Mouse (Mus musculus): ENCODE measurements around the gene Fam76b. TPM values are rescaled to one million over a fixed set of nuclear protein-coding genes. Genes with fewer than 3 reads are reported as not detected.
"Not testable (repeated sequence)": the region's sequence is repeated elsewhere in the genome, so short reads cannot be mapped to it uniquely, and the experiment has no call there.

Fam76b gene
- polyA plus RNA-seq (2014; fragmentation: Nextera tagmentation; extraction: Ambion mirVana), result 18.4 and 20.4 TPM in 2 replicates

DNA sequence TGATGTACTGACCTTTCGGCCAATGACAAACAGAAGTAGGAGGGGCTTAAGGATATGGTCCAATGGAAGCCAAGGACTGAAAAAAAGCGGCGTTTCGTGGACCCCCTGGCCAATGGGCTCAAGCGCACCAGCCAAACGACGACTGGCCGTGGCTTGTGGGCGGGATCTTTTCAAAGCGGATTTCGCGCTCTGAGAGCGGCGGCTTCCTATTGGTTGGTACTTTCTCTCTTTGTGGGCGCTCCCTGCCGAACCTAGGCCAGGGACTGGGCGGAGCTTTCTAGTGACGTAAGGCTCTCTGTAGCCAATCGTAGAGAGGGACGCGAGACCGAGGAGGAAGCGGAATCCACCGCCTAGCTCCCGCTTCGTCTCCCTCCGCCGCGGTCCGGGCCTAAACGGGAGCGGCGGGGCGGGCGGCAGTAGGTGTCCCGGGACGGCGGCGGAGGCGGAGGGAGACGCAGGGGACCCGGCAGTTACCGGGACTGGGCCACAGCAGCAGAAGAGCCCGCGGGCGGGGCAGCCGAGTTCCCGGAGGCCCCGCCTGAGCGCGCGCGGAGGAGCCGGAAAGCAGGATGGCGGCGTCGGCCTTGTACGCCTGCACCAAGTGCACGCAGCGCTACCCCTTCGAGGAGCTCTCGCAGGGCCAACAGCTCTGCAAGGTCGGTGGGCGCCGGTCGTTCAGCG is at the start of gene Fam76b:
TSS of gene Fam76b (plus strand) at position 311 of the 681 bp plus-strand sequence.
- Histone ChIP-seq H3K27ac (replicated peaks in 1 of 2; ENCODE audit: control insufficient read depth in 1 of 2, insufficient read depth in 1 of 2, low read depth in 2 of 2, low read length in 2 of 2) (peak within 1 kb of the TSS; percentile 91 to 97), H3K9me3 (ENCODE audit: control insufficient read depth, low read length) (no peaks in the 10 kb centered on the region), H3K4me1 (ENCODE audit: control insufficient read depth in 2 of 2, insufficient read depth in 2 of 2, low read length in 2 of 2) (peaks cover 0 to 26% of the 10 kb centered on the region in 2 experiments; a peak in 2 of 4 replicates), H3K4me2 (ENCODE audit: low read length) (peak within 1 kb of the TSS; percentile 82), H3K36me3 (ENCODE audit: control insufficient read depth, insufficient read depth, low read length) (peaks cover 32% of the 10 kb centered on the region), H3K4me3 (ENCODE audit: control insufficient read depth in 1 of 2, insufficient read depth in 1 of 2, low read depth in 1 of 2, low read length in 2 of 2) (peak within 1 kb of the TSS; percentile 65 to 95), H3K27me3 (ENCODE audit: control insufficient read depth, insufficient read depth, low read length) (no peaks in the 10 kb centered on the region), H3K9ac (ENCODE audit: low read length) (peak within 1 kb of the TSS; percentile 94)
- ATAC-seq (ENCODE audit: insufficient number of reproducible peaks, insufficient read depth, low FRiP score, low read depth), result peak; percentile 94
- WGBS, result under 1% methylated on average over 66 of the region's 67 CpGs

DNA sequence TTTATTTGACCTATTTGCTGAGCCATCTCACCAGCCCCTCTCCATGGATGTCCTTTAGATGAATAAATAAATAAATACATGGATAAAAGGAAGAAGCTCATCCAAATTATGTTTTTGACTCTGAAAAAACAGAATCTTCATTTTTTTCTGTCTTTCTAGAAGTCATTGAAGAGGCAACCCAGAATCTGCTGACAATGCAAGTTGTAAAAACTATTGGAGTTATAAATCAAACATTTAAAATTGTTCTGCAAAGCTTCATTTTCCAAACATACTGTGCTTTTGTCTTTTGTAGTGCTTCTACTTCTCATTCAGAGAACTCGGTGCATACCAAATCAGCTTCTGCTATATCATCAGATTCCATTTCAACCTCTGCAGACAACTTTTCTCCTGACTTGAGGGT is 45.5 kb upstream of the Fam76b start:
- H3K4me3 ChIP-seq (ENCODE audit: control insufficient read depth in 1 of 2, insufficient read depth in 1 of 2, low read depth in 1 of 2, low read length in 2 of 2), result no peak overlapping the region
- no peak for ATAC-seq (ENCODE audit: insufficient number of reproducible peaks, insufficient read depth, low FRiP score, low read depth)
- H3K9ac ChIP-seq (ENCODE audit: low read length), result no peak overlapping the region
- peaks cover 0 to 4% of the 10 kb centered on the region in 2 experiments; a peak in 1 of 4 replicates for H3K4me1 ChIP-seq (ENCODE audit: control insufficient read depth in 2 of 2, insufficient read depth in 2 of 2, low read length in 2 of 2)
- no peak overlapping the region for H3K4me2 ChIP-seq (ENCODE audit: low read length)
- H3K36me3 ChIP-seq (ENCODE audit: control insufficient read depth, insufficient read depth, low read length), result peaks cover 33% of the 10 kb centered on the region
- H3K27me3 ChIP-seq (ENCODE audit: control insufficient read depth, insufficient read depth, low read length), result no peaks in the 10 kb centered on the region
- WGBS, result 91% methylated on average over 1 of the region's 1 CpGs
- no peak overlapping the region for H3K27ac ChIP-seq (replicated peaks in 1 of 2; ENCODE audit: control insufficient read depth in 1 of 2, insufficient read depth in 1 of 2, low read depth in 2 of 2, low read length in 2 of 2)
- H3K9me3 ChIP-seq (ENCODE audit: control insufficient read depth, low read length), result no peaks in the 10 kb centered on the region

DNA sequence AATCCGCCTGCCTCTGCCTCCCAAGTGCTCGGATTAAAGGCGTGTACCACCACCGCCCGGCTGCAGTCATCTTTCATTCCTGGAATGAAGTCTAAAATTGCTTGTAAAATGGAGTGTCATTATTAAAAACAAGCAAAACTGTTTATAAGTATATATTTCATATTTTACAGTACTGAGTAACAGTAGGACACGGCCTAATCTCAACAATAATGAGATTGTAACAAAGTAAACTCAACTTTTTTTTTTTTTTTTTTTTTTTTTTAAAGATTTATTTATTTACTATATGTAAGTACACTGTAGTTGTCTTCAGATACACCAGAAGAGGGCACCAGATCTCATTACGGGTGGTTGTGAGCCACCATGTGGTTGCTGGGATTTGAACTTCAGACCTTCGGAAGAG is 36.7 kb upstream of the Fam76b start:
- peaks cover 80% of the 10 kb centered on the region for H3K36me3 ChIP-seq (ENCODE audit: control insufficient read depth, insufficient read depth, low read length)

DNA sequence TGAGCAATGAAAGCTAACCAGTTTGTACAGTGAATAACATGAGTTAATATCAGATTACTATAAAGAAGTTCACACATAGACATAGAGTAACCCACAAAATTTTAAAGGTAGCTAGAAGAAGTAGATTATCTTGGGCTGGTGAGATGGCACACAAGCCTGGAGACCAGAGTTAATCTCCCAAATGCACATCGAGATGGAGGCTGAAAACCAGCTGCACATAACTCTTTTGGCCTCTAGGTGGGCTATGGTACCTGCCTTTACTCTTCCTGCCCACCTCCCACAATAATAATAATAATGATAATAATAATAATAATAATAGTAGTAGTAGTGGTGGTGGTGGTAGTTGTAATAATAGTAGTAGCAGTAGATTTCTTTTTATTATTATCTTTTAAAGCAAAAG is 33.2 kb upstream of the Fam76b start:
- Histone ChIP-seq H3K27ac (replicated peaks in 1 of 2; ENCODE audit: control insufficient read depth in 1 of 2, insufficient read depth in 1 of 2, low read depth in 2 of 2, low read length in 2 of 2) (no peak overlapping the region), H3K27me3 (ENCODE audit: control insufficient read depth, insufficient read depth, low read length) (no peaks in the 10 kb centered on the region), H3K4me1 (ENCODE audit: control insufficient read depth in 2 of 2, insufficient read depth in 2 of 2, low read length in 2 of 2) (peaks cover 0 to 4% of the 10 kb centered on the region in 2 experiments; a peak in 1 of 4 replicates), H3K9ac (ENCODE audit: low read length) (no peak overlapping the region), H3K36me3 (ENCODE audit: control insufficient read depth, insufficient read depth, low read length) (peaks cover 79% of the 10 kb centered on the region), H3K9me3 (ENCODE audit: control insufficient read depth, low read length) (no peaks in the 10 kb centered on the region), H3K4me2 (ENCODE audit: low read length) (no peak overlapping the region), H3K4me3 (ENCODE audit: control insufficient read depth in 1 of 2, insufficient read depth in 1 of 2, low read depth in 1 of 2, low read length in 2 of 2) (no peak overlapping the region)
- WGBS, result 71% methylated on average over 1 of the region's 1 CpGs
- ATAC-seq (ENCODE audit: insufficient number of reproducible peaks, insufficient read depth, low FRiP score, low read depth), result no peak

More for the DNA sequence above, 36.7 kb upstream of the Fam76b start:
- H3K4me2 ChIP-seq (ENCODE audit: low read length); H3K4me3 ChIP-seq (ENCODE audit: control insufficient read depth in 1 of 2, insufficient read depth in 1 of 2, low read depth in 1 of 2, low read length in 2 of 2); H3K4me1 ChIP-seq (ENCODE audit: control insufficient read depth in 2 of 2, insufficient read depth in 2 of 2, low read length in 2 of 2); H3K9ac ChIP-seq (ENCODE audit: low read length); ATAC-seq (ENCODE audit: insufficient number of reproducible peaks, insufficient read depth, low FRiP score, low read depth); H3K9me3 ChIP-seq (ENCODE audit: control insufficient read depth, low read length); H3K27me3 ChIP-seq (ENCODE audit: control insufficient read depth, insufficient read depth, low read length); H3K27ac ChIP-seq (replicated peaks in 1 of 2; ENCODE audit: control insufficient read depth in 1 of 2, insufficient read depth in 1 of 2, low read depth in 2 of 2, low read length in 2 of 2): not testable (repeated sequence)
- 96% methylated on average over 7 of the region's 8 CpGs for WGBS

DNA sequence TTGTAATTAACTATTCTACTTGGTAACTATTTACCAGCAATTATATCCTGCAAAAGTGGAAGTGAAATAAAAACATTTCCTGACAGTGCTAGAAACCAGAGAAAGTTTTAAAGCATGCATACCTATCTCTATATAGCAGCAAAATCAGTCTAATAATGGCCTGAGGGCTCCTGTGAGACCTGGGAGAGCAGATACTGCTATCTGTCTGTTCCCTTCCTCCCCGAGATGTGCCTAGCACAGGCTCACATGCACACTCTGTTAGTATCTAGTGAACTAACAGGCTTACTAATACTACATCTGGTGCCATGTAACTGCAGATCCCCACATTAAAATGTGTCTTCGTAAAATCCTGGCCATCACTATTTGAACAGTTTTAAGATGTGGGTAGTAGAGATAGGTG is 32.8 kb upstream of the Fam76b start:
- peaks cover 79% of the 10 kb centered on the region for H3K36me3 ChIP-seq (ENCODE audit: control insufficient read depth, insufficient read depth, low read length)
- H3K27me3 ChIP-seq (ENCODE audit: control insufficient read depth, insufficient read depth, low read length), result no peaks in the 10 kb centered on the region
- WGBS, result 66% methylated on average over 2 of the region's 2 CpGs
- H3K4me2 ChIP-seq (ENCODE audit: low read length), result no peak overlapping the region
- H3K27ac ChIP-seq (replicated peaks in 1 of 2; ENCODE audit: control insufficient read depth in 1 of 2, insufficient read depth in 1 of 2, low read depth in 2 of 2, low read length in 2 of 2), result no peak overlapping the region
- H3K9ac ChIP-seq (ENCODE audit: low read length), result no peak overlapping the region
- H3K9me3 ChIP-seq (ENCODE audit: control insufficient read depth, low read length), result no peaks in the 10 kb centered on the region
- H3K4me1 ChIP-seq (ENCODE audit: control insufficient read depth in 2 of 2, insufficient read depth in 2 of 2, low read length in 2 of 2), result peaks cover 0 to 4% of the 10 kb centered on the region in 2 experiments; a peak in 1 of 4 replicates
- ATAC-seq (ENCODE audit: insufficient number of reproducible peaks, insufficient read depth, low FRiP score, low read depth), result no peak
- H3K4me3 ChIP-seq (ENCODE audit: control insufficient read depth in 1 of 2, insufficient read depth in 1 of 2, low read depth in 1 of 2, low read length in 2 of 2), result no peak overlapping the region

DNA sequence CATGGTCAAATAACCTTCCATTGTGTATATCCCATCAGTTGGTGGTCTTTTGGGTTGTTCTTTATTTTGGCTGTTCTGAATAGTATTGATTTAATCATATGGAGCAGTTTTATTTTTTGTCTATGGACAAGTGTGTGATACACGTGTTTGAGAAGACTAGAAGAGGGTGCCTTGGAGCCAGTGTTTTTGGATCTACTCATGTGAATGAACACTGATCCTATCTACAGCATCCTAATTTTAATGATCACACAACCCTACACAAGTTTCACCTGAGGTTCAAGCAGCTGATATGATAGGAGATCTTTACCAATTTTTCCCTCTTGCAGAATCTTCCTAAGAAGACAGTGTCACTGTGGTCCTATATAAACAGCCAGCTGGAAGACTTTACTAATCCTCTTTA is 23.0 kb upstream of the Fam76b start:
- Histone ChIP-seq H3K36me3 (ENCODE audit: control insufficient read depth, insufficient read depth, low read length) (peaks cover 77% of the 10 kb centered on the region), H3K4me1 (ENCODE audit: control insufficient read depth in 2 of 2, insufficient read depth in 2 of 2, low read length in 2 of 2) (no peaks in the 10 kb centered on the region), H3K9ac (ENCODE audit: low read length) (no peak overlapping the region), H3K9me3 (ENCODE audit: control insufficient read depth, low read length) (no peaks in the 10 kb centered on the region), H3K27me3 (ENCODE audit: control insufficient read depth, insufficient read depth, low read length) (no peaks in the 10 kb centered on the region), H3K4me3 (ENCODE audit: control insufficient read depth in 1 of 2, insufficient read depth in 1 of 2, low read depth in 1 of 2, low read length in 2 of 2) (no peak overlapping the region), H3K27ac (replicated peaks in 1 of 2; ENCODE audit: control insufficient read depth in 1 of 2, insufficient read depth in 1 of 2, low read depth in 2 of 2, low read length in 2 of 2) (no peak overlapping the region), H3K4me2 (ENCODE audit: low read length) (no peak overlapping the region)
- no peak for ATAC-seq (ENCODE audit: insufficient number of reproducible peaks, insufficient read depth, low FRiP score, low read depth)
- 82% methylated on average over 1 of the region's 1 CpGs for WGBS

DNA sequence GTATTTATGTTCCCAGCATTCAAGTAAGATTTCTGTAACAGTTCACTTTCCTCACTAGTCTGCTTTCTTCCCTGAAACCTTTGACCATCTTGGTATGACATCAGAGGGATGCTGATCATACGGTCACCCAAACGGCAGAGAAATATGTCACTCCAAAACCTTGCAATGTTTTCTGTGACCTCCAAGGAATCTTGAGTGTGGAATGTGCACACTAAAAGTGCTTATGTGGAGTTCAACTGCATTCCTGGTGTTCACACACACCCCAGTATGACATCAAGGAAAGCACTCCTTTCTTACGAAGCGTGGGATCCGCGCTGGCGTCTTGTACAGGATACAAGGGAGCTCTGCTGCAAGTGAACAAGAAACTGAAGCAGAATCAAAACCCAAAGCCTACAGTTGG is 20.7 kb upstream of the Fam76b start:
- peaks cover 84% of the 10 kb centered on the region for H3K36me3 ChIP-seq (ENCODE audit: control insufficient read depth, insufficient read depth, low read length)
- no peak overlapping the region for H3K27ac ChIP-seq (replicated peaks in 1 of 2; ENCODE audit: control insufficient read depth in 1 of 2, insufficient read depth in 1 of 2, low read depth in 2 of 2, low read length in 2 of 2)
- no peak for ATAC-seq (ENCODE audit: insufficient number of reproducible peaks, insufficient read depth, low FRiP score, low read depth)
- no peaks in the 10 kb centered on the region for H3K4me1 ChIP-seq (ENCODE audit: control insufficient read depth in 2 of 2, insufficient read depth in 2 of 2, low read length in 2 of 2)
- H3K9ac ChIP-seq (ENCODE audit: low read length), result no peak overlapping the region
- no peak overlapping the region for H3K4me2 ChIP-seq (ENCODE audit: low read length)
- 92% methylated on average over 7 of the region's 7 CpGs for WGBS
- H3K9me3 ChIP-seq (ENCODE audit: control insufficient read depth, low read length), result no peaks in the 10 kb centered on the region
- H3K27me3 ChIP-seq (ENCODE audit: control insufficient read depth, insufficient read depth, low read length), result no peaks in the 10 kb centered on the region
- H3K4me3 ChIP-seq (ENCODE audit: control insufficient read depth in 1 of 2, insufficient read depth in 1 of 2, low read depth in 1 of 2, low read length in 2 of 2), result no peak overlapping the region

DNA sequence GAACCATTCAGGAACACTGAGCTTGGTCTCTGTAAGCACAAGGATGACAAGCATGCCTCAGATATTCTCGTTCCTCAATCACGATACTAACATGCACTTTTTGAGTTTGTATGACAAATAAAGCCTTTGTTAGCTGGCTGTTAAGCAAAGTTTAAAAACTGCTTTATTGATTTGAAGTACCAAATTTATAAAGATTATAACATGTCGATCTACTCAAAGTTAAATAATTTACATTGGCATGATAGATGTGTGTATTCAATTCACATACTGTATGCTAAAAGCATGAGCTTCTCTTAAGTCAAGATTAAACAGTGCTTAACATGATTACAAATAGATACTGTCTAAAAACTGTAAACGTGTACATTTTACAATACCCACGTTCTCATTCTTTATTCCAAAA is 19.9 kb upstream of the Fam76b start:
- Histone ChIP-seq H3K4me1 (ENCODE audit: control insufficient read depth in 2 of 2, insufficient read depth in 2 of 2, low read length in 2 of 2) (no peaks in the 10 kb centered on the region), H3K4me2 (ENCODE audit: low read length) (no peak overlapping the region), H3K27ac (replicated peaks in 1 of 2; ENCODE audit: control insufficient read depth in 1 of 2, insufficient read depth in 1 of 2, low read depth in 2 of 2, low read length in 2 of 2) (no peak overlapping the region), H3K9ac (ENCODE audit: low read length) (no peak overlapping the region), H3K4me3 (ENCODE audit: control insufficient read depth in 1 of 2, insufficient read depth in 1 of 2, low read depth in 1 of 2, low read length in 2 of 2) (no peak overlapping the region), H3K27me3 (ENCODE audit: control insufficient read depth, insufficient read depth, low read length) (no peaks in the 10 kb centered on the region), H3K36me3 (ENCODE audit: control insufficient read depth, insufficient read depth, low read length) (peaks cover 85% of the 10 kb centered on the region), H3K9me3 (ENCODE audit: control insufficient read depth, low read length) (no peaks in the 10 kb centered on the region)
- WGBS, result 87% methylated on average over 5 of the region's 5 CpGs
- ATAC-seq (ENCODE audit: insufficient number of reproducible peaks, insufficient read depth, low FRiP score, low read depth), result no peak

Data from heart, embryonic 14.5 days (tissue).